22 mouse cellular contexts compared by ENCODE assay signal in the genomic region with DNA sequence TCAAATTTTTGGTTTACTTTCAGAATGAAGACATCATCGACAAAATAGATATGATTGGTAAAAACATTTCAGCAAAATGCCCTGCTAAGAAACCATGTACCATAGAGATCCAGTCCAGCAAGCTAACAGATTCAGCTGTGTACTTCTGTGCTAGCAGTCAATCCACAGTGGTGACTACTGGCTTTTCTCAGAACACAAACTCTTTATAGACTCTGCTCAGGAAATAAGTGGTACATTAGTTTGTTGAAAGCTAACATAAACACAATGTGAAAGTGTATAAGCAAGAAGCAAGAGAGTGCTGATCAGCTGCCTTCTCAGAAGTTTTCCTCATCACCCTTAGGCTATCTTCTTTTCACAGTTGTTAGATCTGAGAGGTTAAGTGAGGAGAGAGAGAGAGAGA.
DNase-seq lines count a peak whose midpoint lies in the region; ATAC-seq lines count a peak whose summit lies in the region.
"Had no signal": no experiment of that assay in that cellular context is flagged by ENCODE, and none has a peak within 500 bp of the region (broad histone marks: within the 10 kb centered on the region; RNA-seq: fewer than 3 reads in every experiment).

No protein-coding gene starts in this region.

- peak; percentile 43 for DNase-seq in induced T-regulatory cell, adult 2 months (ENCODE audit: low read depth)
- peak; percentile 27 for DNase-seq in naive thymus-derived CD4-positive, alpha-beta T cell, adult 2 months (ENCODE audit: low read depth)
- DNase-seq in right cerebral cortex, postnatal 4 days = no peak
- DNase-seq: adrenal gland, adult 8-10 months; adrenal gland, postnatal 14 days; adrenal gland, postnatal 36 days; cerebellum, adult 11-12 months; cerebellum, adult 2 months; cerebellum, adult 9-10 months; cerebellum, postnatal 10 days; cerebellum, postnatal 25 days; embryo, embryonic 11 days had no signal

- H3K27ac ChIP-seq in midbrain, embryonic 16.5 days (ENCODE audit: low read length) = no peak overlapping the region
- H3K27ac ChIP-seq in midbrain, embryonic 13.5 days = no peak overlapping the region
- H3K27ac ChIP-seq: embryonic facial prominence, embryonic 13.5 days; embryonic facial prominence, embryonic 15.5 days; forebrain, embryonic 10.5 days; forebrain, embryonic 12.5 days had no signal

- H3K4me1 ChIP-seq in midbrain, embryonic 16.5 days (ENCODE audit: control insufficient read depth, insufficient read depth, low read length) = no peaks in the 10 kb centered on the region
- H3K4me1 ChIP-seq in midbrain, embryonic 13.5 days (replicated peaks) = no peaks in the 10 kb centered on the region
- H3K4me1 ChIP-seq: embryonic facial prominence, embryonic 13.5 days; embryonic facial prominence, embryonic 15.5 days; forebrain, embryonic 10.5 days; forebrain, embryonic 12.5 days had no signal

- H3K9ac ChIP-seq in midbrain, embryonic 16.5 days (ENCODE audit: low read depth, low read length) = no peak overlapping the region
- H3K9ac ChIP-seq in midbrain, embryonic 13.5 days (replicated peaks) = no peak overlapping the region
- H3K9ac ChIP-seq: embryonic facial prominence, embryonic 13.5 days; embryonic facial prominence, embryonic 15.5 days; forebrain, embryonic 12.5 days had no signal

- no peak overlapping the region for H3K4me2 ChIP-seq in midbrain, embryonic 16.5 days (ENCODE audit: low read length)
- H3K4me2 ChIP-seq in midbrain, embryonic 13.5 days (replicated peaks) = no peak overlapping the region
- H3K4me2 ChIP-seq: embryonic facial prominence, embryonic 13.5 days; embryonic facial prominence, embryonic 15.5 days; forebrain, embryonic 12.5 days had no signal

- no peaks in the 10 kb centered on the region for H3K9me3 ChIP-seq in midbrain, embryonic 16.5 days (replicated peaks; ENCODE audit: control insufficient read depth, low read length, poor library complexity, severe bottlenecking)
- H3K9me3 ChIP-seq in midbrain, embryonic 13.5 days = no peaks in the 10 kb centered on the region
- H3K9me3 ChIP-seq: embryonic facial prominence, embryonic 13.5 days; embryonic facial prominence, embryonic 15.5 days; forebrain, embryonic 10.5 days; forebrain, embryonic 12.5 days had no signal

- H3K27me3 ChIP-seq in midbrain, embryonic 16.5 days (ENCODE audit: control insufficient read depth, insufficient read depth, low read depth, low read length) = no peaks in the 10 kb centered on the region
- H3K27me3 ChIP-seq in midbrain, embryonic 13.5 days = no peaks in the 10 kb centered on the region
- H3K27me3 ChIP-seq: embryonic facial prominence, embryonic 13.5 days; embryonic facial prominence, embryonic 15.5 days; forebrain, embryonic 12.5 days had no signal

- 89% methylated on average over 1 of the region's 1 CpGs for WGBS in midbrain, embryonic 16.5 days
- 87% methylated on average over 1 of the region's 1 CpGs for WGBS in midbrain, embryonic 13.5 days

- H3K36me3 ChIP-seq in midbrain, embryonic 16.5 days (ENCODE audit: control insufficient read depth, insufficient read depth, low read length) = no peaks in the 10 kb centered on the region
- no peaks in the 10 kb centered on the region for H3K36me3 ChIP-seq in midbrain, embryonic 13.5 days
- H3K36me3 ChIP-seq: embryonic facial prominence, embryonic 13.5 days; embryonic facial prominence, embryonic 15.5 days; forebrain, embryonic 10.5 days; forebrain, embryonic 12.5 days had no signal

- no peak overlapping the region for H3K4me3 ChIP-seq in midbrain, embryonic 16.5 days (ENCODE audit: low read depth, low read length)
- no peak overlapping the region for H3K4me3 ChIP-seq in midbrain, embryonic 13.5 days (replicated peaks)
- H3K4me3 ChIP-seq: embryonic facial prominence, embryonic 13.5 days; embryonic facial prominence, embryonic 15.5 days; erythroblast, embryonic 14.5 days; forebrain, embryonic 10.5 days; forebrain, embryonic 12.5 days had no signal

- ATAC-seq in CD4-positive, CD25-positive, alpha-beta regulatory T cell, adult 4 months = peak; percentile 64
- ATAC-seq in midbrain, embryonic 16.5 days = no peak
- no peak for ATAC-seq in midbrain, embryonic 13.5 days
- ATAC-seq: forebrain, embryonic 14.5 days; forebrain, embryonic 16.5 days had no signal
